Mouse (Mus musculus) intestine, embryonic 14.5 days (tissue): ENCODE measurements around the gene Usp17lb. TPM values are rescaled to one million over a fixed set of nuclear protein-coding genes. Genes with fewer than 3 reads are reported as not detected.
"Not testable (repeated sequence)": the region's sequence is repeated elsewhere in the genome, so short reads cannot be mapped to it uniquely, and the experiment has no call there.

Source experiments
- ATAC-seq: fragments of 200-750 bp; cut with Nextera tagmentation; replicated peaks from 2 replicates; pipeline ENCODE4 v1.8.0; 2017; ENCODE audit warnings: low read depth, moderate number of reproducible peaks, moderate TSS enrichment, moderate library complexity; ENCODE audit not compliant: low FRiP score, low TSS enrichment
- DNase-seq: peaks from one replicate; pipeline ENCODE4 v3.0.0-alpha.2; 2018; ENCODE audit warnings: low spot score
- H3K27ac ChIP-seq: fragments of 300-500 bp; sonication (generic); 2 replicates; pipeline ENCODE4 v1.5.1; 2014; ENCODE audit warnings: low read depth, mild to moderate bottlenecking, control low read depth
- H3K27me3 ChIP-seq: fragments of 300-500 bp; sonication (generic); replicated peaks from 2 replicates; pipeline ENCODE4 v1.6.1; 2014; ENCODE audit warnings: low read length, control low read depth; ENCODE audit not compliant: control insufficient read depth, insufficient read depth
- H3K36me3 ChIP-seq: fragments of 300-500 bp; sonication (generic); 2 replicates; pipeline ENCODE4 v1.6.1; 2014; ENCODE audit warnings: low read length, control low read depth; ENCODE audit not compliant: control insufficient read depth, insufficient read depth
- H3K4me1 ChIP-seq: fragments of 300-500 bp; sonication (generic); replicated peaks from 2 replicates; pipeline ENCODE4 v1.6.1; 2014; ENCODE audit warnings: low read length, control low read depth, mixed read lengths; ENCODE audit not compliant: control insufficient read depth, insufficient read depth
- H3K4me2 ChIP-seq: fragments of 300-500 bp; sonication (generic); 2 replicates; pipeline ENCODE4 v1.6.1; 2014; ENCODE audit warnings: low read length
- H3K4me3 ChIP-seq: fragments of 300-500 bp; sonication (generic); 2 replicates; pipeline ENCODE4 v1.5.1; 2014; ENCODE audit warnings: low read depth, low read length, control low read depth, mixed read lengths
- H3K9ac ChIP-seq: fragments of 300-500 bp; sonication (generic); 2 replicates; pipeline ENCODE4 v1.6.1; 2014; ENCODE audit warnings: mild to moderate bottlenecking, low read length
- H3K9me3 ChIP-seq: fragments of 300-500 bp; sonication (generic); 2 replicates; pipeline ENCODE4 v1.6.1; 2016; ENCODE audit warnings: low read length, control low read depth; ENCODE audit not compliant: control insufficient read depth
- whole genome bisulfite sequencing: fragments of 180-500 bp; shearing (Covaris S2); extraction: QIAGEN DNeasy Blood & Tissue Kit; methylation state at CpG from one replicate; pipeline ENCODE4 v1.1.7; 2014; 5-methylcytosine and 5-hydroxymethylcytosine counted together
- polyA plus RNA-seq: library from polyadenylated mRNA; unstranded; fragments of >200 nt; fragmentation: Nextera tagmentation; extraction: Ambion mirVana; gene quantifications from 2 replicates; pipeline ENCODE4 v1.2.1, GENCODE M21; 2014

The Usp17lb gene
- not detected in 2 replicates for polyA plus RNA-seq

DNA sequence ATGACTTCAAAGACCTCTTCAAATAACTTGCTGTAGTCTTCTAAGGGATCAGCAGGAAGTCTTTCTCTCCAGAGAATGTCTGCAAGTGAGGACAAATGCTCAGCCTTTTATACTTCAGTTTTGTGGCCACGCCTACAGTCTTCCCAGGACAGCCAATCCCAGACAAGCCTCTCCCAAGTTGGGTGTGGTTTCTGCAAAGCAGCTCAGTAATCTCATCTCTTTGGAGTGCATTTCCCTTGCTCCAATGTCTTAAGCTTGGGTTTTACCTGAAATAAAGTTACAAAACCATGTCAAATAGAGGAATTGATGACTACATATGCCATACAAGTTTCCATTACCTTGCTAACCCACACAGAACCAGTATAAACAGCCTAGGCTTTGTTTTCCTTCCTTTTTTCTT, at the start of gene Usp17lb:
Gene Usp17lb, minus strand, starts transcription at position 101 of the 400 bp plus-strand sequence.
- Histone ChIP-seq H3K4me2 (no peak within 1 kb of the TSS), H3K36me3 (no peaks in the 10 kb centered on the region), H3K27ac (no peak within 1 kb of the TSS), H3K4me3 (no peak within 1 kb of the TSS), H3K27me3 (no peaks in the 10 kb centered on the region), H3K9me3 (no peaks in the 10 kb centered on the region), H3K9ac (no peak within 1 kb of the TSS), H3K4me1 (no peaks in the 10 kb centered on the region)
- 53% methylated on average over 1 of the region's 1 CpGs for WGBS
- no peak for ATAC-seq
- no peak for DNase-seq

DNA sequence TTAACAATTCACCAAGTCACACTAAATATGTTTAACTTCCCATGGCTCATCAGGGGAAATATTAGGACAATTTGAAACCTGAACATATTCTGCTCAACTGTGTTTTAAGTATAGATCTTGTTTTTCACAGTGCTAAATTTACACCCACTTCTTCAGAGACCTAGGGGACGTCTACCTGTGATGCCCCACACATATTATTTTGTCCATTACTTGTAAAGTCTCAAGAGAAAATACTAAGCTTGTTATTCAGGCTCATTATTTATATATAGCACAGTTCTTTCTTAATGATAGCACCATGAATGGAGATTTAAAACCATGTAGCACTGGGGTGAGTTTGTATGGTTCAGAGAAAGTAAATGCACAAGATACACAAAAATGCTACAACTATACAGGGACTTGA, 35.3 kb upstream of the Usp17lb start, which contains the start of gene Olfr665:
Gene Olfr665, plus strand, starts transcription at position 301 of the 400 bp plus-strand sequence.
- H3K4me2 ChIP-seq = no peak within 1 kb of the TSS
- 47% methylated on average over 1 of the region's 1 CpGs for WGBS
- DNase-seq (no peak), ATAC-seq (no peak)
- H3K4me1 ChIP-seq = no peaks in the 10 kb centered on the region
- no peaks in the 10 kb centered on the region for H3K27me3 ChIP-seq
- no peak within 1 kb of the TSS for H3K4me3 ChIP-seq
- H3K27ac ChIP-seq = no peak within 1 kb of the TSS
- H3K9ac ChIP-seq = no peak within 1 kb of the TSS
- H3K9me3 ChIP-seq = no peaks in the 10 kb centered on the region
- no peaks in the 10 kb centered on the region for H3K36me3 ChIP-seq

DNA sequence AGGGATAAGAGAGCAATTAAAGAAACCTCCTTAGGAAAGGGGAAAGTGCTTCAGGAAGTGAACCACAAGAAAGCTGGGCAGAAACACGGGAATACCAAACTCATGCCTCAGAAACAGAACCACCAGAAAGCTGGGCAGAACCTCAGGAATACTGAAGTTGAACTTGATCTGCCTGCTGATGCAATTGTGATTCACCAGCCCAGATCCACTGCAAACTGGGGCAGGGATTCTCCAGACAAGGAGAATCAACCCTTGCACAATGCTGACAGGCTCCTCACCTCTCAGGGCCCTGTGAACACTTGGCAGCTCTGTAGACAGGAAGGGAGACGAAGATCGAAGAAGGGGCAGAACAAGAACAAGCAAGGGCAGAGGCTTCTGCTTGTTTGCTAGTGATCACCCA, 19.0 kb upstream of the Usp17lb start:
- Histone ChIP-seq H3K27me3 (no peaks in the 10 kb centered on the region), H3K27ac (no peak overlapping the region), H3K4me2 (no peak overlapping the region), H3K36me3 (no peaks in the 10 kb centered on the region), H3K4me3 (no peak overlapping the region), H3K4me1 (no peaks in the 10 kb centered on the region), H3K9me3 (no peaks in the 10 kb centered on the region), H3K9ac (no peak overlapping the region)
- ATAC-seq (no peak), DNase-seq (no peak)
- WGBS = 80% methylated on average over 3 of the region's 3 CpGs

DNA sequence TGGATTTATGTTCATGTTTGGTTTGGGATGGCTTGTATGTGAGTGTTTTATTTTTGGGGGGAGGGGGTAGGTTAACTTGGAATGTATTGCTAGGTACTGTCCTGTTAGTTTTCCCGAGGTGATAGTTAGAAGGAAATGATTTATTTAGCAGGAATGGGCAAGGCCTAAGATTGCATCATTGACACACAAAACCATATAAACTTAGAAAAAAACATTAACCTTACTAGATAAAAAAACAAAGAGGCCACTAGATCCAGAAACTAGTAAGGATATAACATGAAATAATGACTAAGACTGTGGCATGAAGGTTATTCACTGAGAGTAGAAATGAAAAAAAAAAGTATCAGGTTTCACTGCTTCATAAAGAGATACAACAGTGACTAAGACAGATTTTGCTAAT, 15.3 kb upstream of the Usp17lb start:
- ATAC-seq = no peak
- DNase-seq = no peak
- Histone ChIP-seq H3K27ac (no peak overlapping the region), H3K9ac (no peak overlapping the region), H3K27me3 (no peaks in the 10 kb centered on the region), H3K36me3 (no peaks in the 10 kb centered on the region), H3K4me1 (no peaks in the 10 kb centered on the region), H3K4me3 (no peak overlapping the region), H3K9me3 (no peaks in the 10 kb centered on the region), H3K4me2 (no peak overlapping the region)
- WGBS = 63% methylated on average over 1 of the region's 1 CpGs

DNA sequence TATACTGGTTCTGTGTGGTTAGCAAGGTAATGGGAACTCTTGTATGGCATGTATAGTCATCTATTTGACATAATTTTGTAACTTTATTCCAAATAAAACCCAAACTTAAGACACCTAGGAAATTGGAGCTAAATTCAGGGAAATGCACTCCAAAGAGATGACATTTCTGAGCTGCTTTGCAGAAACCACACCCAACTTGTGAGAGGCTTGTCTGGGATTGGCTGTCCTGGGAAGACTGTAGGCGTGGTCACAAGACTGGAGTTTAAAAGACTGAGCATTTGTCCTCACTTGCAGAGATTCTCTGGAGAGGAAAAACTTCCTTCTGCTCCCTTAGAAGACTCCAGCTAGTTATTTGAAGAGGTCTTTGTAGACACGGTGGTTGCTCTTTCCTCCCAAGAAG, 14.3 kb upstream of the Usp17lb start, which contains the start of gene Usp17la:
Gene Usp17la, plus strand, starts transcription at position 301 of the 400 bp plus-strand sequence.
- not testable (repeated sequence) for H3K4me1 ChIP-seq, H3K9ac ChIP-seq, H3K36me3 ChIP-seq, ATAC-seq, H3K27me3 ChIP-seq, H3K4me3 ChIP-seq, DNase-seq, H3K27ac ChIP-seq, H3K9me3 ChIP-seq, H3K4me2 ChIP-seq
- WGBS = 70% methylated on average over 2 of the region's 2 CpGs

DNA sequence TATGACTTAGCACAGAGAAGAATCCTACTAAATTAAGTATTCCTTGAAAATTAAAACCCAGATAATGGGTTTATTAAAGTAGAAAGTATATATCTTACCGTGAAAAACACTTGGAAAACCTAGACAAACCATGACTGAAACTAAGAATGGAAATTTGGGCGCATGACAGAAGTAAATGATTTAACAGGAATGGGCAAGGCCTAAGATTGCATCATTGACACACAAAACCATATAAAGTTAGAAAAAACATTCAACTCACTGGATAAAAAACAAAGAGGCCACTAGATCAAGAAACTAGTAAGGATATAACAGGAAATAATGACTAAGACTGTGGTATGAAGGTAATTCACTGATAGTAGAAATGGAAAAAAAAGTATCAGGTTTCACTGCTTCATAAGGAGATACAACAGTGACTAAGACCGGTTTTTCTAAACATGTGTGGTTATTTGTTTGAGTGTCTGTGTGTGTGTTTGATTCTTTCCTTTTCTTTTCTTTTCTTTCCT, 12.9 kb upstream of the Usp17lb start:
- no peak overlapping the region for H3K9ac ChIP-seq
- no peak overlapping the region for H3K4me2 ChIP-seq
- H3K4me1 ChIP-seq = no peaks in the 10 kb centered on the region
- no peak overlapping the region for H3K4me3 ChIP-seq
- no peak overlapping the region for H3K27ac ChIP-seq
- ATAC-seq (no peak), DNase-seq (no peak)
- WGBS = 84% methylated on average over 3 of the region's 3 CpGs
- no peaks in the 10 kb centered on the region for H3K27me3 ChIP-seq
- no peaks in the 10 kb centered on the region for H3K36me3 ChIP-seq
- no peaks in the 10 kb centered on the region for H3K9me3 ChIP-seq

DNA sequence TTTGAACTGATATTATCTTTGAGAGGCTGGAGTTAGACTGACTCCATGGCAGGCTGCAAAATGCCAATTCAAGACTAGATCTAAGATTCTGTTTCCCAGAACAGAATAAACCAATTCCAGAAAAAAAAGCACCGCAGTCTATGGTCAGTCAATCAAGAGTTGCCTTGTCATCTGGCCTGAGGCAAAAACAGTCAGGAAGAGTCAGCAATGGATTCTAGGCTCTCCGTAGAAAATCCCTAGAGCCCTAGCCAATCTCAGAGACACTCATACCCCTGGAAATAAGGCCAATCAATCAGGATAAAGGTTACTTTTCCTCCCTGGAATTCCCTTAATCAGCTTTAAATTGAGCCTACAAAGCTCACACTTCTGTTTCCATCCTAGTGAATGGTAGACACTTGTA, 9.1 kb upstream of the Usp17lb start:
- not testable (repeated sequence) for H3K4me3 ChIP-seq, H3K36me3 ChIP-seq, H3K9ac ChIP-seq, H3K9me3 ChIP-seq, H3K27me3 ChIP-seq, H3K4me2 ChIP-seq, H3K4me1 ChIP-seq, DNase-seq, ATAC-seq, H3K27ac ChIP-seq
- 80% methylated on average over 2 of the region's 2 CpGs for WGBS

DNA sequence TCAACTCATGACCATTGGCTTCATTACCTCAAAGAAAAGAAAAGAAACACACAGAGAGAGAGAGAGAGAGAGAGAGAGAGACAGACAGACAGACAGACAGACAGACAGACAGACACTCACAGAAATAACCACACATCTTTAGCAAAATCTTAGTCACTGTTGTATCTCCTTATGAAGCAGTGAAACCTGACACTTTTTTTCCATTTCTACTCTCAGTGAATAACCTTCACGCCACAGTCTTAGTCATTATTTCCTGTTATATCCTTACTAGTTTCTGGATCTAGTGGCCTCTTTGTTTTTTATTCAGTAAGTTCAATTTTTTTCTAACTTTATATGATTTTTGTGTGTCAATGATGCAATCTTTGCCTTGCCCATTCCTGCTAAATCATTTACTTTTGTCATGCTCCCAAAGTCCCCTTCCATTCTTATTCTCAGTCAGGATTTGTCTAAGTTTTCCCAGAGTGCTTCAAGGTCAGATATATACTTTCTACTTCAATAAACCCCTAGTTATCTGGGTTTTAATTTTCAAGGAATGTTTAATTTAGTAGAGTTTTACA, 1.4 kb upstream of the Usp17lb start:
- Histone ChIP-seq H3K4me2 (no peak overlapping the region), H3K4me1 (no peaks in the 10 kb centered on the region), H3K27ac (no peak overlapping the region), H3K4me3 (no peak overlapping the region), H3K9ac (no peak overlapping the region), H3K27me3 (no peaks in the 10 kb centered on the region), H3K9me3 (no peaks in the 10 kb centered on the region), H3K36me3 (no peaks in the 10 kb centered on the region)
- ATAC-seq = no peak
- DNase-seq = no peak
- 94% methylated on average over 1 of the region's 1 CpGs for WGBS

DNA sequence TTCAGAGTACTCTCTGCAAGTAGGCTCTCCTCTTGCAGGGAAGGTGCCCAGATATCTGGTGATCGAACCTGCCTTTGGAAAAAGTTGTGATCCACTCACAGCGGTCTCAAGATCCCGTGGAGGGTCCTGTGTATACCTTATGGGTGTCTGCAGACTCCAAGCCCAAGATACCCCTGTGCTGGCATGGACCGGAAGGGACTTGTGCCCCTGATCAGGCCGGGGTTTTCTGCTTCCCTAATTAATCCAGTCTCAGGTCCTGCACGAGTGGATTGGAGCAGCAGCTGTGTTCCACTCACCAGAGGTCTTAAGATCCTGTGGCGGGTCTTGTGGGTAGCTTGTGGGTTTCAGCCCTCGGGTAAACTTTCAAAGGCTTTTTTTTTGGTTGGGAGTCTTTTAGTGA, 32.1 kb downstream of the Usp17lb start:
- not testable (repeated sequence) for DNase-seq, H3K4me2 ChIP-seq, H3K4me3 ChIP-seq, H3K9ac ChIP-seq, H3K36me3 ChIP-seq, H3K27ac ChIP-seq, H3K27me3 ChIP-seq, H3K9me3 ChIP-seq, ATAC-seq, H3K4me1 ChIP-seq
- 85% methylated on average over 8 of the region's 8 CpGs for WGBS
